Mouse (Mus musculus): ENCODE data around the gene Dlg2. TPM values are rescaled to one million over a fixed set of nuclear protein-coding genes. Genes with fewer than 3 reads are reported as not detected.

The Dlg2 gene
- polyA plus RNA-seq, 1 experiment from 2014 or later, result 6.3 TPM

DNA sequence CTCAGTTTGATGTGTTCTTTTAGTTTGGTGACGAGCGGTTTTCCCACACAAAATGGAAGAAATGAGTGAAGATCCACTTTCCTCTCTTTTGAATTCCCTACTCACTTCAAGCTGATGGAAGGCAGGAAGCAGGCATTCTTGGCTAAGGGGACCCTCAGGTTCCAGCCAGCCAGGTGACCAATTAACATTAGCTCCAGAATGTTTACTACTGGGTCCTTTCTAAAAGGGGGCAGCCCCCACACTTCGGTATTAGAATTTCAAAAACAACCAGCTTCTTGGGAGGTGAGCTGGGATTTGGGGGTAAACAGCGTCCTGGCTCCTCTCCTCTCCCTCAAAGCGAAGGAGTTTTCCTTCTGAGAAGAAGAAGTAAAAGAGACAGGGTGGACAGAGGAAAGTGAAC is 1703.6 kb downstream of the Dlg2 start:
- Histone ChIP-seq H3K9me3 (ENCODE audit: control insufficient read depth, low read length) (no peaks in the 10 kb centered on the region), H3K27ac (ENCODE audit: low read depth) (no peak overlapping the region), H3K4me3 (ENCODE audit: low read depth, low read length) (peak overlapping the region; percentile 29; the same call in 1 of the 2 replicates), H3K4me1 (replicated peaks; ENCODE audit: control insufficient read depth, insufficient read depth, low read length) (peaks cover 2% of the 10 kb centered on the region; the same call in 1 of the 2 replicates), H3K36me3 (ENCODE audit: control insufficient read depth, insufficient read depth, low read length) (no peaks in the 10 kb centered on the region), H3K27me3 (replicated peaks; ENCODE audit: control insufficient read depth, insufficient read depth, low read length) (peaks cover 6% of the 10 kb centered on the region; the same call in 1 of the 2 replicates), H3K9ac (ENCODE audit: low read length) (no peak overlapping the region), H3K4me2 (ENCODE audit: low read length) (peak overlapping the region; percentile 58)
- ATAC-seq (replicated peaks; ENCODE audit: low FRiP score, low TSS enrichment, low read depth) (no peak), DNase-seq (ENCODE audit: low spot score) (no peak)
- 47% methylated on average over 5 of the region's 5 CpGs for WGBS

DNA sequence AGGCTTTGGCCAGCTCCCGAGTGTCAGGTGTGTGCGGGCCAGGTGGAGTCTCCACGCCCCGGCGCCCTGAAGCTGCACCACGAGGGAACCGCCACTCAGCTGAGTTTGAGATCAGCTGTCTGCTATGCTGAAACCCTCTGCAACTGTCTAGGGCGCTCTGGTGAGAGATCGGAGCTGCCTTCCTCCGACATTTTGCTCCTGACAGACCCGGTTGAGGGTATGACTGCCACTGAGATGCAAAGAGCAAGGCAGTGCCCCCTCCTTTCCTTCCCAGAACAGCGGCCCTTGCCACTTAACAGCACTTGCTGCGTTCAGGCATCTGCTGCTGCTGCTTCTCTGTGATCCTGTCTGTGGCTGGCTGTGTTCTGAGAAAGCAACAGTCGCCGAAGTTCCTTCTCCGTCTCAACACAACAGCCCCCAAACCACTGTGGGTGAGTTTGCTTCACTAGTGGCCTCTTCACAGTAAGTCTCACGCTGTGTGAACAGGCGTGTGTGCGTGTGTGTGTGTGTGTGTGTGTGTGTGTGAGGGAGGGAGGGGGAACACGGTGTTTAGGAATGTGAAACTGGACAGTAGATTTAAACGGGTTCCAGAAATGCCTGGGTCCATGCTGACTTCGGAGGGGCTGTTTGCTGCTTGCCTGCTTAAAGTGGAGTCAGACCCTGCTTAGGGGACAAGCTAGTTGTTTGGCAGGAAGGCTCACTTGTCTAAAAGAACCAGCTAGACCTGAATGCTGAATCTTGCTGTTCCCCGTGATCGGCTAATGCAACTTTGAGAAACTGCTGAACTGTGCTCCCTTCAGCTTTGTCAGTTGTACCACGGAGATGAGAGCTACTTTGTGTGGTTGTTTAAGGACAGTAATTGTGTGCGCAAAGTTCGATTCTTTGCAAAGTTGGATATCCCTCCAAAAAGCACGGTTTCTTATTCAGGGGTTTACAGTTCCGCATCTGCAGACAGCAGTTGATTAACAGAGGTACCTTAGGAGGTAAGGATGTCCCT is 1704.4 kb downstream of the Dlg2 start:
- no peaks in the 10 kb centered on the region for H3K9me3 ChIP-seq (ENCODE audit: control insufficient read depth, low read length)
- 17% methylated on average over 29 of the region's 29 CpGs for WGBS
- H3K36me3 ChIP-seq (ENCODE audit: control insufficient read depth, insufficient read depth, low read length), result no peaks in the 10 kb centered on the region
- peak overlapping the region; percentile 29 for H3K4me3 ChIP-seq (ENCODE audit: low read depth, low read length)
- H3K27ac ChIP-seq (ENCODE audit: low read depth), result no peak overlapping the region
- peaks cover 6% of the 10 kb centered on the region; the same call in 1 of the 2 replicates for H3K27me3 ChIP-seq (replicated peaks; ENCODE audit: control insufficient read depth, insufficient read depth, low read length)
- peak overlapping the region; percentile 11; the same call in 1 of the 2 replicates for H3K9ac ChIP-seq (ENCODE audit: low read length)
- DNase-seq (ENCODE audit: low spot score) (peak; percentile 72), ATAC-seq (replicated peaks; ENCODE audit: low FRiP score, low TSS enrichment, low read depth) (peak; percentile 63)
- H3K4me1 ChIP-seq (replicated peaks; ENCODE audit: control insufficient read depth, insufficient read depth, low read length), result peaks cover 2% of the 10 kb centered on the region; the same call in 1 of the 2 replicates
- H3K4me2 ChIP-seq (ENCODE audit: low read length), result peak overlapping the region; percentile 58

- Histone ChIP-seq H3K9me3 (ENCODE audit: control insufficient read depth, low read length) (no peaks in the 10 kb centered on the region), H3K27ac (ENCODE audit: low read depth) (no peak overlapping the region), H3K4me3 (ENCODE audit: low read depth, low read length) (no peak overlapping the region), H3K36me3 (ENCODE audit: control insufficient read depth, insufficient read depth, low read length) (no peaks in the 10 kb centered on the region), H3K4me2 (ENCODE audit: low read length) (peak overlapping the region; percentile 58), H3K27me3 (replicated peaks; ENCODE audit: control insufficient read depth, insufficient read depth, low read length) (peaks cover 6% of the 10 kb centered on the region; the same call in 1 of the 2 replicates), H3K9ac (ENCODE audit: low read length) (no peak overlapping the region), H3K4me1 (replicated peaks; ENCODE audit: control insufficient read depth, insufficient read depth, low read length) (peaks cover 2% of the 10 kb centered on the region; the same call in 1 of the 2 replicates)
- ATAC-seq (replicated peaks; ENCODE audit: low FRiP score, low TSS enrichment, low read depth) (no peak), DNase-seq (ENCODE audit: low spot score) (peak; percentile 58)
- 16% methylated on average over 10 of the region's 10 CpGs for WGBS
These were observed 1705.6 kb downstream of the Dlg2 start for GRCm38 (mm10) chr7:92181959-92182612.

- no peak overlapping the region for H3K27ac ChIP-seq (ENCODE audit: low read depth)
- WGBS, result 83% methylated on average over 7 of the region's 7 CpGs
- H3K4me1 ChIP-seq (replicated peaks; ENCODE audit: control insufficient read depth, insufficient read depth, low read length), result peaks cover 2% of the 10 kb centered on the region; the same call in 1 of the 2 replicates
- peaks cover 6% of the 10 kb centered on the region; the same call in 1 of the 2 replicates for H3K27me3 ChIP-seq (replicated peaks; ENCODE audit: control insufficient read depth, insufficient read depth, low read length)
- H3K4me3 ChIP-seq (ENCODE audit: low read depth, low read length), result no peak overlapping the region
- DNase-seq (ENCODE audit: low spot score), result no peak
- H3K9ac ChIP-seq (ENCODE audit: low read length), result no peak overlapping the region
- no peak overlapping the region for H3K4me2 ChIP-seq (ENCODE audit: low read length)
- ATAC-seq (replicated peaks; ENCODE audit: low FRiP score, low TSS enrichment, low read depth), result no peak
- no peaks in the 10 kb centered on the region for H3K9me3 ChIP-seq (ENCODE audit: control insufficient read depth, low read length)
- no peaks in the 10 kb centered on the region for H3K36me3 ChIP-seq (ENCODE audit: control insufficient read depth, insufficient read depth, low read length)
These were observed 1708.0 kb downstream of the Dlg2 start for GRCm38 (mm10) chr7:92184371-92185059.

DNA sequence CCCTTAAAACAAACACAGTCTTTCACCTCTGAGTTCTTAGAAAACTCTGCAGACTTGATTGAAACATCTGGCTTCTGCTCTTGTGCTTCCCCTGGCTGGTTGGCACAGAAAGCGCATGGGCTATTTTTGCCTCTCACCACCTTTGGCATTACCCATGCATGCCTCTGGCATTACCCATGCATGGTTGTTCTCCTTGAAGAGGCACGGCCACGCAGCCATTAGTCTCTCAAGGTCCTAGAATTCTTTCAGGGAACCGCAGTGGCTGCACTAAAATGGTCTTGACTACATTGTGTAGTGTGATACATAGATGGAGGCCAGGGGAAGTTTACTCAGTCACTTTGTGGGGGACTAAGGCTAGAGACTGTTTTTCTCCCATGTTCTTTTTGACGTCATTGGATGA is 1709.9 kb downstream of the Dlg2 start:
- no peaks in the 10 kb centered on the region for H3K9me3 ChIP-seq (ENCODE audit: control insufficient read depth, low read length)
- 89% methylated on average over 5 of the region's 5 CpGs for WGBS
- H3K4me1 ChIP-seq (replicated peaks; ENCODE audit: control insufficient read depth, insufficient read depth, low read length), result no peaks in the 10 kb centered on the region; the same call in 1 of the 2 replicates
- H3K36me3 ChIP-seq (ENCODE audit: control insufficient read depth, insufficient read depth, low read length), result no peaks in the 10 kb centered on the region
- DNase-seq (ENCODE audit: low spot score) (no peak), ATAC-seq (replicated peaks; ENCODE audit: low FRiP score, low TSS enrichment, low read depth) (no peak)
- H3K27me3 ChIP-seq (replicated peaks; ENCODE audit: control insufficient read depth, insufficient read depth, low read length), result peaks cover 5% of the 10 kb centered on the region; the same call in 1 of the 2 replicates
- no peak overlapping the region for H3K27ac ChIP-seq (ENCODE audit: low read depth)
- H3K9ac ChIP-seq (ENCODE audit: low read length), result no peak overlapping the region
- no peak overlapping the region for H3K4me2 ChIP-seq (ENCODE audit: low read length)
- no peak overlapping the region for H3K4me3 ChIP-seq (ENCODE audit: low read depth, low read length)

DNA sequence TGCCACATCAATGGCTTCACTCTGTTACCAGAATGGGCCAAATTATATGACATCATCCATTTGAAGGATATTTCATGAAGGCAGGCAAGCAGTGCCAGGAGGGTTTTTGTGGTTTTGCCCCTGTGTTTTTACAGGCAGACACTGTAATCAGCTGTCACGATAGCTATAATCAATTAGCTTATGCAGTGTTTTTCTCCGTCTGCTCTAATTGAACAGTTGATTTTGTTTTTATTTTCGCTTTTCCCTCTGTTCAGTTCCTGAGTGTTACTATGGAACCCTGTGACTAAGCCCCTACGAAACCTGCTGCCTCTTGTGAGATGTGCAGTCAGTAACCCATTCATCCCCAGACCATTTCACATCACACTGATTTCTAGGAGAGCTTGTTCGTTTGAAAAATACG is 1712.7 kb downstream of the Dlg2 start:
- ATAC-seq (replicated peaks; ENCODE audit: low FRiP score, low TSS enrichment, low read depth) (no peak), DNase-seq (ENCODE audit: low spot score) (no peak)
- H3K4me2 ChIP-seq (ENCODE audit: low read length), result no peak overlapping the region
- H3K4me1 ChIP-seq (replicated peaks; ENCODE audit: control insufficient read depth, insufficient read depth, low read length), result no peaks in the 10 kb centered on the region
- no peaks in the 10 kb centered on the region for H3K9me3 ChIP-seq (ENCODE audit: control insufficient read depth, low read length)
- H3K27me3 ChIP-seq (replicated peaks; ENCODE audit: control insufficient read depth, insufficient read depth, low read length), result no peaks in the 10 kb centered on the region
- H3K9ac ChIP-seq (ENCODE audit: low read length), result no peak overlapping the region
- WGBS, result 66% methylated on average over 6 of the region's 6 CpGs
- no peak overlapping the region for H3K27ac ChIP-seq (ENCODE audit: low read depth)
- H3K4me3 ChIP-seq (ENCODE audit: low read depth, low read length), result no peak overlapping the region
- H3K36me3 ChIP-seq (ENCODE audit: control insufficient read depth, insufficient read depth, low read length), result no peaks in the 10 kb centered on the region

DNA sequence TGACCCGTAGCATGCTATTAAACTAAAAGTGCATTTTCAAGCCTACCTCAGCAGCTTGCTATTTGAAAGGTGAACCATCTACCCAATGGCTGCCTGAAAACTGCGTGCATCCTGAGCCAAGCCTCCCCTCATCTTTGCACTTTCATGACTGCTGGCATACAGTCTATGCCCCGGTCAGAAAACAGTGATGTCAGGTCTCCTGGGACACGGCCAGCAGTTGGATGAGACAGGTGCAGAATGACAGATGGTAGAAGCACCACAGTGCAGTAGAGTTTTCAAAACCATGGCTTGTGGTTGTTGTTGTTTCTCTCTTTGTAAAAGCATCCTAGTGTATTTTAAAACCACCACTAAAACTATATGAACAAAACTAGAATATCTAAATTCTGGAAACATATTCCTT is 1719.5 kb downstream of the Dlg2 start:
- Histone ChIP-seq H3K9ac (ENCODE audit: low read length) (no peak overlapping the region), H3K9me3 (ENCODE audit: control insufficient read depth, low read length) (no peaks in the 10 kb centered on the region), H3K36me3 (ENCODE audit: control insufficient read depth, insufficient read depth, low read length) (no peaks in the 10 kb centered on the region), H3K27ac (ENCODE audit: low read depth) (no peak overlapping the region), H3K4me2 (ENCODE audit: low read length) (no peak overlapping the region), H3K4me3 (ENCODE audit: low read depth, low read length) (no peak overlapping the region), H3K27me3 (replicated peaks; ENCODE audit: control insufficient read depth, insufficient read depth, low read length) (no peaks in the 10 kb centered on the region), H3K4me1 (replicated peaks; ENCODE audit: control insufficient read depth, insufficient read depth, low read length) (no peaks in the 10 kb centered on the region)
- 72% methylated on average over 4 of the region's 4 CpGs for WGBS
- DNase-seq (ENCODE audit: low spot score) (no peak), ATAC-seq (replicated peaks; ENCODE audit: low FRiP score, low TSS enrichment, low read depth) (no peak)

- no peaks in the 10 kb centered on the region for H3K27me3 ChIP-seq (replicated peaks; ENCODE audit: control insufficient read depth, insufficient read depth, low read length)
- no peak overlapping the region for H3K9ac ChIP-seq (ENCODE audit: low read length)
- H3K4me3 ChIP-seq (ENCODE audit: low read depth, low read length), result no peak overlapping the region
- WGBS, result 66% methylated on average over 3 of the region's 3 CpGs
- no peak for ATAC-seq (replicated peaks; ENCODE audit: low FRiP score, low TSS enrichment, low read depth)
- H3K27ac ChIP-seq (ENCODE audit: low read depth), result no peak overlapping the region
- H3K9me3 ChIP-seq (ENCODE audit: control insufficient read depth, low read length), result no peaks in the 10 kb centered on the region
- no peaks in the 10 kb centered on the region for H3K36me3 ChIP-seq (ENCODE audit: control insufficient read depth, insufficient read depth, low read length)
- no peak overlapping the region for H3K4me2 ChIP-seq (ENCODE audit: low read length)
- no peak for DNase-seq (ENCODE audit: low spot score)
- no peaks in the 10 kb centered on the region for H3K4me1 ChIP-seq (replicated peaks; ENCODE audit: control insufficient read depth, insufficient read depth, low read length)
These were observed 1721.1 kb downstream of the Dlg2 start for GRCm38 (mm10) chr7:92197621-92198020.

All from intestine, embryonic 14.5 days (tissue).